Mouse (Mus musculus) bone marrow, adult 2 months (tissue): ENCODE measurements around the gene Hrg.

Source experiments
- CTCF ChIP-seq: fragments of 200-500 bp; IDR thresholded peaks from 2 replicates; pipeline ENCODE4 v1.5.1; 2011; ENCODE audit warnings: low read length, control low read depth; ENCODE audit not compliant: control insufficient read depth, insufficient read depth
- POLR2A ChIP-seq: fragments of 200-500 bp; IDR thresholded peaks from 2 replicates; pipeline ENCODE4 v1.6.1; 2011; ENCODE audit warnings: low read depth, mild to moderate bottlenecking, control low read depth, low read length, borderline replicate concordance; ENCODE audit not compliant: control insufficient read depth

DNA sequence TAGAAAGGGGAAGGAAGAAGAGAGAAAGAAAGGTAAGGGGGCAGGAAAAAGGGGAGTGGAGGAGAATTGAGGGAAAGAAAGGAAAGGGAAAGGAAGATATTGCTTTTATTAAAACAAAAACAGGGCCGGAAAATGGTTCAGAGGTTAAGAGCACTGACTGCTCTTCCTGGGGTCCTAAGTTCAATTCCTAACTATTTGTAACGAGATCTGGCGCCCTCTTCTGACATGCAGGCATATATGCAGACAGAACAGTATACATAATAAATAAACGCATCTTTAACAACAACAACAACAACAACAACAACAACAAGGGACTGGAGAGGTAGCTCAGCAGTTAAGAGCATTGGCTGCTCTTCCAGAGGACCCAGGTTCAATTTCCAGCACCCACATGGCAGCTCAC is 2.2 kb downstream of the Hrg start:
- TF ChIP-seq CTCF (no peak), POLR2A (no peak)
